Mouse (Mus musculus): Measurements from ENCODE around the gene Pak1ip1. TPM values are rescaled to one million over a fixed set of nuclear protein-coding genes. Genes with fewer than 3 reads are reported as not detected.

The Pak1ip1 gene
- polyA plus RNA-seq, 1 experiment, result 32.0 TPM

DNA sequence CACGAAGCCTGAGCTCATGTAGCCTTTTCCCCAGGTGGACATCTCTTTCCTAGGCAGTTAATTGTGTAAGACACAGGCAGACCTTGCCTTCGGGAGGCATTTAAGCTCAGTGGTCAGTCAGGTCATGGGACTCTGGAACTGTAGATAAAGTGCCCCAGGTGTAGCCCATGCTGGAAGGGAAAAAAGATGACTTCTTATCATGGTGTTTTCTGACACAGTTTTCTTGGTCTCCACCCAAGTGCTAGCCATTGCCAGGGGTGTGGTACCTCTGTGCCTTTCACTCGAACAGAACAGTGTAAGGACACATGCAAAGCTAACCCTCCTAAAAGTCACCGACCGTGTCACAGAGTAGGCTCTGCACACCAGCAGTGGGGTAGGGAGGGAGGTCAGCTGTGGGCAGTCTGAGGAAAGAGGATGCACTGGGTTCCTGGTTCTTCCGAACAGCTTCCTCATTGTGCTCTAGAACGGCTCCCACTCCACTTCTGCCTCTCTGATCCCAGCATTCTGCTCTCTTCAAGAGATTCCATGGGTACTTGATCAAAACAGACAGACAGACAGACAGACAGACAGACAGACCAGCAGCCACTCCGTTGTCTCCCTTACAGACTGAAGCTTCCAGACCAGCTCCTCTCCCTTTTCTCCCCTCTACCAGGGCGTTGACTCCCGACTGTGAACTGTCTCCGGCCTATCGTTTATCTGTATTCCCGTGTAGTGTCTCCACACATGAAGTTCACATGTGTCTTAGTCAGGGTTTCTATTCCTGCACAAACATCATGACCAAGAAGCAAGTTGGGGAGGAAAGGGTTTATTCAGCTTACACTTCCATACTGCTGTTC lies 18.2 kb downstream of the Pak1ip1 start:
- H3K36me3 ChIP-seq (ENCODE audit: control insufficient read depth, insufficient read depth, low read length), result peaks cover 2% of the 10 kb centered on the region
- WGBS, result 88% methylated on average over 13 of the region's 13 CpGs
- peaks cover 7% of the 10 kb centered on the region; the same call in 1 of the 2 replicates for H3K4me1 ChIP-seq (ENCODE audit: control insufficient read depth, insufficient read depth, low read length)
- no peaks in the 10 kb centered on the region for H3K27me3 ChIP-seq (replicated peaks; ENCODE audit: control insufficient read depth, insufficient read depth, low read length)
- H3K27ac ChIP-seq (ENCODE audit: insufficient read depth, low read depth, low read length), result no peak overlapping the region
- TF ChIP-seq CTCF (conservative IDR thresholded peaks at IDR 0.05; ENCODE audit: insufficient read depth, insufficient read length, low read depth, low read length) (no peak), POLR2A (IDR thresholded peaks at IDR 0.05; ENCODE audit: low read depth, low read length) (no peak)
- H3K4me3 ChIP-seq (ENCODE audit: insufficient read depth, low read depth, low read length), result no peak overlapping the region
- no peak for DNase-seq

DNA sequence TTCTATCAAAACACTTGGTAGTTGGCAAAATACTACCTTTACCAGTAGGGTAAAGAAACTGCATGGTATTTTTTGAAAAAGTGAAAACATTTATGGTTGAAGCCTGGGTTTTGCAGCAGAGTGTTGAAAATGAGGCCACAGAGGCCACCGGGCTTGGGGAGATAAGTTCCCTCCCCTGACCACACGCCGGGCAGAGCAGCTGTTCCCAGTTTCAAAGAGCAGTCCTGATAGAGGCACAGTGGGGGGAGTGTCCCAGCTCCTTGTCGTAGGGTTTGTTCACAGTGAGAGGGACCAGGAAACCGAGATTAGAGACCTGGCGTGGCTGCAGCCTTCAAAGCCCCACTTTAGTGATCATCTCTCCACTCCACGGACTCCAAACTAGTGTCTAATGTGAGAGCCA lies 19.7 kb downstream of the Pak1ip1 start:
- 90% methylated on average over 7 of the region's 7 CpGs for WGBS
- Histone ChIP-seq H3K4me3 (ENCODE audit: insufficient read depth, low read depth, low read length) (no peak overlapping the region), H3K27me3 (replicated peaks; ENCODE audit: control insufficient read depth, insufficient read depth, low read length) (no peaks in the 10 kb centered on the region), H3K27ac (ENCODE audit: insufficient read depth, low read depth, low read length) (no peak overlapping the region), H3K4me1 (ENCODE audit: control insufficient read depth, insufficient read depth, low read length) (peaks cover 5% of the 10 kb centered on the region; the same call in 1 of the 2 replicates), H3K36me3 (ENCODE audit: control insufficient read depth, insufficient read depth, low read length) (peaks cover 2% of the 10 kb centered on the region)
- DNase-seq, result no peak
- TF ChIP-seq POLR2A (IDR thresholded peaks at IDR 0.05; ENCODE audit: low read depth, low read length), result no peak
- TF ChIP-seq CTCF (conservative IDR thresholded peaks at IDR 0.05; ENCODE audit: insufficient read depth, insufficient read length, low read depth, low read length), result no peak

DNA sequence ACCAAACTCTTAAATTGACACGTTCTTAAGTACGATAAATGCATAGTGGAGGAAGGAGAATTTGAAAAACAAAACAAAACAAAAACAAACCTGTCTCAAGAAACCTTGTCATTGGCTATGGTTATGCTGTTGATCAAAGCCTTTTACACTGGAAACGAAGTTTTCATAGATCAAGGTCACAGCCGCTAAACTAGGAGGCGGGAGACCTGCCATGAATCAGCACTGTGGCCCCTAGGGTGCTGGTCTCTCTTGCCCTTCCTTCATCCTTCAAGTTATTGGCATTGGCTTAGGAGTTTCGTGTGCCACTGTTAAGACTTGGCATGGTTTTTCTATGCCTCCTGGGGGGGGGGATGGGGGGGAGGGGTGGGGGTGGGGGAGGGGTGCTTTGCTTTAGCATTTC lies 20.8 kb downstream of the Pak1ip1 start:
- Histone ChIP-seq H3K36me3 (ENCODE audit: control insufficient read depth, insufficient read depth, low read length) (peaks cover 2% of the 10 kb centered on the region), H3K27me3 (replicated peaks; ENCODE audit: control insufficient read depth, insufficient read depth, low read length) (no peaks in the 10 kb centered on the region), H3K27ac (ENCODE audit: insufficient read depth, low read depth, low read length) (no peak overlapping the region), H3K4me1 (ENCODE audit: control insufficient read depth, insufficient read depth, low read length) (peaks cover 4% of the 10 kb centered on the region; the same call in 1 of the 2 replicates), H3K4me3 (ENCODE audit: insufficient read depth, low read depth, low read length) (no peak overlapping the region)
- 76% methylated on average over 6 of the region's 6 CpGs for WGBS
- TF ChIP-seq CTCF (conservative IDR thresholded peaks at IDR 0.05; ENCODE audit: insufficient read depth, insufficient read length, low read depth, low read length) (no peak), POLR2A (IDR thresholded peaks at IDR 0.05; ENCODE audit: low read depth, low read length) (no peak)
- no peak for DNase-seq

DNA sequence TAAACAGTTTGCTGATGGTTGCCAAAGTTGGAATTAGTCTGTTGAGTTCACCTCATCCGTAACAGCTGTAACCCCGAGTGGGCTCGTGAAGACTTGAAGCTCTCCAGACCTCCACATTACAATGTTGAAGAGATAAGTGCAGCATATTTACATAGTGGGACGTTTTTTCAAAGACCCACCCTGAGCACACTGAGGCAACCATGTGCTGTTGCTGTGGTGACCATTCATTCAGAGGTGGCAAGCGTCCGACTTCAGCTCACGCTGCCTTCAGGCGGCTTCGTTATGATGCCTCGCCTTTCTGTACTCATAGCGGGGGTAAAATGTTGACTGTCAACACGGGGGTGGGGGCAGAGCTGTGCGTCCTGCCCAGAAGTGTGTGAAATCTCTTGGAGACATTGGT lies 21.3 kb downstream of the Pak1ip1 start:
- 90% methylated on average over 13 of the region's 13 CpGs for WGBS
- no peak overlapping the region for H3K4me3 ChIP-seq (ENCODE audit: insufficient read depth, low read depth, low read length)
- TF ChIP-seq POLR2A (IDR thresholded peaks at IDR 0.05; ENCODE audit: low read depth, low read length) (no peak), CTCF (conservative IDR thresholded peaks at IDR 0.05; ENCODE audit: insufficient read depth, insufficient read length, low read depth, low read length) (no peak)
- no peak for DNase-seq
- no peak overlapping the region for H3K27ac ChIP-seq (ENCODE audit: insufficient read depth, low read depth, low read length)
- no peaks in the 10 kb centered on the region for H3K27me3 ChIP-seq (replicated peaks; ENCODE audit: control insufficient read depth, insufficient read depth, low read length)
- peaks cover 3% of the 10 kb centered on the region; the same call in 1 of the 2 replicates for H3K4me1 ChIP-seq (ENCODE audit: control insufficient read depth, insufficient read depth, low read length)
- peaks cover 2% of the 10 kb centered on the region for H3K36me3 ChIP-seq (ENCODE audit: control insufficient read depth, insufficient read depth, low read length)

DNA sequence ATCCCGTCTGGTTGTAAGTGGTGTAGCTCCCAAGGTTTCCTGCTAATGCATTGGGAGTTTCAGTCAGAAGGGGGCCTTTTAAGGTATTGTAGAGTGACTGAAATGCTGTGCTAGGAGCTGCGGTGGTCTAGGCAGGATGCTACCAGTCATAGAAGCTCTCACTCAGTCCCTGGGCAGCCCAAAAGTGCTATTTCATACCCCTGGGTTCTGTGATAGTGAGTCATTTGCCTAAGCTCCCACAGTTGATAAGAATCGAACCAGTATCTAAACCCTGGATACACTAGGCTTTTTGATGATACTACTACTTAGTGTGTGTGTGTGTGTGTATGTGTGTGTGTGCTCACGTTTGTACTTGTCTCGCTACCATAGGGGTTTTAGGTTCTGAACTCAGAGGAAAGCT lies 29.3 kb downstream of the Pak1ip1 start:
- 84% methylated on average over 5 of the region's 5 CpGs for WGBS
- Histone ChIP-seq H3K36me3 (ENCODE audit: control insufficient read depth, insufficient read depth, low read length) (no peaks in the 10 kb centered on the region), H3K4me3 (ENCODE audit: insufficient read depth, low read depth, low read length) (no peak overlapping the region), H3K27ac (ENCODE audit: insufficient read depth, low read depth, low read length) (no peak overlapping the region), H3K27me3 (replicated peaks; ENCODE audit: control insufficient read depth, insufficient read depth, low read length) (no peaks in the 10 kb centered on the region), H3K4me1 (ENCODE audit: control insufficient read depth, insufficient read depth, low read length) (no peaks in the 10 kb centered on the region)
- TF ChIP-seq CTCF (conservative IDR thresholded peaks at IDR 0.05; ENCODE audit: insufficient read depth, insufficient read length, low read depth, low read length) (no peak), POLR2A (IDR thresholded peaks at IDR 0.05; ENCODE audit: low read depth, low read length) (no peak)
- DNase-seq, result no peak

DNA sequence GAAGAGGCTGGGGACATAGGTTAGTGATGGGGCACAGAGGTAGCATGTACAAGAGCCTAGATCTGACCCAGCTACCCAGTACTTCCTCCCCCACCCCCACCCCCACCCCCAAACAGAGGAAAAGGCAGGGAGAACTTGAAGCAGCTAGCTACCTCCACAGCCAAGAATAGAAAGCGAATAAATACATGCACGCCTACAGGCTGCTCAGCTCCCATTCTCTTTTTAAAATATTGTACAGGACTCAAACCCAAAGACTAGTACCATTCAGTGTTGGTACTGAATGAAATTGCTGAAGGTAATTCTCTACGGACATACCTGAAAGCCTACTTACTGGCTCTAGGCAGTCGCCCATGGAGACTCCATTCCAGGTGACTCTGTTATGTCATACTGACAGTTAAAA lies 41.7 kb downstream of the Pak1ip1 start:
- H3K4me1 ChIP-seq (ENCODE audit: control insufficient read depth, insufficient read depth, low read length), result no peaks in the 10 kb centered on the region
- WGBS, result 90% methylated on average over 4 of the region's 4 CpGs
- no peak for TF ChIP-seq CTCF (conservative IDR thresholded peaks at IDR 0.05; ENCODE audit: insufficient read depth, insufficient read length, low read depth, low read length)
- TF ChIP-seq POLR2A (IDR thresholded peaks at IDR 0.05; ENCODE audit: low read depth, low read length), result no peak
- DNase-seq, result no peak
- no peaks in the 10 kb centered on the region for H3K36me3 ChIP-seq (ENCODE audit: control insufficient read depth, insufficient read depth, low read length)
- no peaks in the 10 kb centered on the region for H3K27me3 ChIP-seq (replicated peaks; ENCODE audit: control insufficient read depth, insufficient read depth, low read length)
- H3K4me3 ChIP-seq (ENCODE audit: insufficient read depth, low read depth, low read length), result no peak overlapping the region
- H3K27ac ChIP-seq (ENCODE audit: insufficient read depth, low read depth, low read length), result no peak overlapping the region

DNA sequence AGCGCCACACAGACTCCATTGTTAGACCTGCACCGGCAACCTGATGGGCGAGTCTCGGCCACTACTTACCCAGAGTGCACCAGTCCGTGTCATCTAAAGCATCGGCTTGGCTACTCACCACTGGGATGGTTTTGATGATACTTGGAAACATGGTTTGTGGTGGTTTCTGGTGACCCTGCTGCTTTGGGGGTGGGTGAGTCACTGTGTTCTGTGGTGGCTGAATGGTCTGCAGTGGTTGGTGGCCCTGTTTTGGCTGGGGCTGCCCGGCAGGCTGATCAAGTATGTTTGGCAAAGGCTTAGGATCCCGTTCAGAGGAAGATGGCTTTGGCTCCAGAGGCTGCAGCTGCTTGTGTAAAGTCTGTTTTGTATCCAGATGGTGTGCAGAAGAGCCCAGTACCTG lies 45.1 kb downstream of the Pak1ip1 start:
- Histone ChIP-seq H3K27ac (ENCODE audit: insufficient read depth, low read depth, low read length) (no peak overlapping the region), H3K4me3 (ENCODE audit: insufficient read depth, low read depth, low read length) (no peak overlapping the region), H3K4me1 (ENCODE audit: control insufficient read depth, insufficient read depth, low read length) (no peaks in the 10 kb centered on the region), H3K36me3 (ENCODE audit: control insufficient read depth, insufficient read depth, low read length) (no peaks in the 10 kb centered on the region), H3K27me3 (replicated peaks; ENCODE audit: control insufficient read depth, insufficient read depth, low read length) (no peaks in the 10 kb centered on the region)
- WGBS, result 90% methylated on average over 8 of the region's 8 CpGs
- TF ChIP-seq POLR2A (IDR thresholded peaks at IDR 0.05; ENCODE audit: low read depth, low read length) (no peak), CTCF (conservative IDR thresholded peaks at IDR 0.05; ENCODE audit: insufficient read depth, insufficient read length, low read depth, low read length) (no peak)
- no peak for DNase-seq

Data from kidney, adult 2 months (tissue).